Mouse (Mus musculus): ENCODE data around the gene Tcaf2. TPM values are rescaled to one million over a fixed set of nuclear protein-coding genes. Genes with fewer than 3 reads are reported as not detected.

Gene Tcaf2
- polyA plus RNA-seq, 1 experiment, result 4.4 TPM

DNA sequence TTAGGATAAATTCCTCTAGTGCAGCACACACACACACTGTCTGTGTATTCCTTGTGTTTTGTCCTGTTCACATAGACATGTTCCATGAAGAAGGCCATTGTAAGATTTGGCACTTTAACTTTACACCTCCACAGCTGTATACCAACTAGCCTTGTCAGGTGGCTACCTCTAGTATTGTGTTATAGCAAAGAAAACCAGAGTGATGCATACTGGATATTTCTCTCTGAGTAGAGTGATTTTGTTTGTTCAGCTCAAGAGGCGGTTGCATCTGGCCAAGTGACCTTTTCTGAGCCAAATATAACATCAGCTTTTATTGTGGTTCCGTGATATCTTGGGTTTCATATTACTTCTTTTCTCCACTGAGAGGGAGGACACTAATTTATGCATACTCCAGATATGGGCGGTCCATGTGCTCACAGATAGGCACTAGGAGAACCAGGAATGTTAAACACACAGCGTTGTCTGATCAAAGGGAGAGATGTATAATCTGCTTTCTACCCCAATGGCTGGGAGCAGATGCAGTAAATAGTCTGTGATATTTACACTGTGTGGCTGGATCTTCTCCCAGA lies 34.0 kb downstream of the Tcaf2 start:
- no peak overlapping the region for H3K4me3 ChIP-seq (ENCODE audit: low read depth, low read length)
- no peaks in the 10 kb centered on the region for H3K27me3 ChIP-seq (ENCODE audit: control insufficient read depth, insufficient read depth, low read length)
- no peak overlapping the region for H3K27ac ChIP-seq (ENCODE audit: insufficient read depth, low read depth, low read length)
- 13% methylated on average over 4 of the region's 4 CpGs for WGBS
- no peaks in the 10 kb centered on the region for H3K4me1 ChIP-seq (ENCODE audit: control insufficient read depth, insufficient read depth, insufficient read length, low read length)
- no peaks in the 10 kb centered on the region for H3K36me3 ChIP-seq (ENCODE audit: control insufficient read depth, insufficient read depth, low read length)
- TF ChIP-seq POLR2A (IDR thresholded peaks at IDR 0.05; ENCODE audit: low read depth, low read length) (no peak), CTCF (IDR thresholded peaks at IDR 0.05; ENCODE audit: extremely low read depth, insufficient read length, insufficient replicate concordance, low read depth, low read length) (no peak)

DNA sequence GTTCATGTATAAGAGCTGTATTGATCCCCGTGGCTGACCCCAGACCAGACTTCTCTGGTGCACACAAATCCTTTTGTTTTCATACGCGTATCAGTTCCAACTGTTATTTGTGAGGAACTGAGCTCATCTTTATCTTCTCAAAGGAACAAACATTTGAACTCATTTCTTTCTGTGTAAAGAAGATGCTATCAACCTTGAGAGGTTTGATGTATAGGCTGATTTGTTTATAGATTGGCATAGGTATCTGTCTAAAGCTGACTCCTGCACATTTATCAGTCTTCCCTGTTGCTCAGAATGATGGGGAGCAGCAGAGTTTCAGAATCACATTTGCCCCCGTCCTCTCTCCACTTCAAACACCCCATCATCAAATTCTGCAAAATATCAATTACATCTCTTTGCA lies 47.5 kb downstream of the Tcaf2 start, which contains the start of gene Tcaf3:
Gene Tcaf3 (minus strand): TSS at position 101 of the 400 bp plus-strand sequence.
- H3K4me3 ChIP-seq (ENCODE audit: low read depth, low read length), result no peak within 1 kb of the TSS
- no peak within 1 kb of the TSS for H3K27ac ChIP-seq (ENCODE audit: insufficient read depth, low read depth, low read length)
- H3K36me3 ChIP-seq (ENCODE audit: control insufficient read depth, insufficient read depth, low read length), result no peaks in the 10 kb centered on the region
- WGBS, result 84% methylated on average over 4 of the region's 4 CpGs
- H3K27me3 ChIP-seq (ENCODE audit: control insufficient read depth, insufficient read depth, low read length), result no peaks in the 10 kb centered on the region
- no peak for TF ChIP-seq CTCF (IDR thresholded peaks at IDR 0.05; ENCODE audit: extremely low read depth, insufficient read length, insufficient replicate concordance, low read depth, low read length)
- no peak for TF ChIP-seq POLR2A (IDR thresholded peaks at IDR 0.05; ENCODE audit: low read depth, low read length)
- H3K4me1 ChIP-seq (ENCODE audit: control insufficient read depth, insufficient read depth, insufficient read length, low read length), result no peaks in the 10 kb centered on the region

DNA sequence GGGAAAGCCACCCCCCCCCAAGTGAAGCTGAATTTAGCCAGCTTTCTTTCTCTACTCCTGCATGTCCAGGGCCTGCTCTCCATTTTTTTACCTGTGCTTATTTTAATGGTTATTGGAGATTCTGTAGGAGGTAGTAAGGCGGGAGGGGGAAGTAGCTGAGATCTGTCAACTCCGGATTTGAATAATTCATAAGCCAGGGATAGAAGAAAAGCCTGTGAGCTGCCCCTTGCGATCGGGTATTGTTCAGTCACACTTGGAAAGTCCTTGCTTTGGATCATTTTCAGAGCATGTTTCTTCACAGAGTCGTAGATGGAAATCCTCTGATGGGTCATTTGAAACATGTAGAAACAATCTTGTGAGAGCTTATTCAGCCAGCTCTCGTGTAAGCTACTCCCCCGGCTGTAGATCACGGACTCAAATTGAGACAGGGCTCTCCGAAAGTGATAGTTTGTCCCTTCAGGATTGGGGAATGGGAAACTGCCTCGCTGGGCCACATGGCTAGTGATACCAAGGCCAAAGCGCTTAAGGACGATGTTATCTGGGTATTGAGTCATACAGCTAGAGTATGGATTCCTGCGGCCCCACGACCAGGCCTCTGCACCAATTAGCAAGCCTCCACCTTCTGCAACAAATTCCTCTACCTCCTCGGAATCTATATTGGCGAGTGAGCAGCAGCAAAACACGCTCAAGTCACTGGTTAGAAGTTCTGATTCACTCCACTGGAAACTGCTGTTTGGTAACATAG lies 51.7 kb downstream of the Tcaf2 start:
- Histone ChIP-seq H3K27me3 (ENCODE audit: control insufficient read depth, insufficient read depth, low read length) (no peaks in the 10 kb centered on the region), H3K4me1 (ENCODE audit: control insufficient read depth, insufficient read depth, insufficient read length, low read length) (no peaks in the 10 kb centered on the region), H3K36me3 (ENCODE audit: control insufficient read depth, insufficient read depth, low read length) (no peaks in the 10 kb centered on the region), H3K4me3 (ENCODE audit: low read depth, low read length) (no peak overlapping the region), H3K27ac (ENCODE audit: insufficient read depth, low read depth, low read length) (no peak overlapping the region)
- 84% methylated on average over 17 of the region's 17 CpGs for WGBS
- TF ChIP-seq POLR2A (IDR thresholded peaks at IDR 0.05; ENCODE audit: low read depth, low read length) (no peak), CTCF (IDR thresholded peaks at IDR 0.05; ENCODE audit: extremely low read depth, insufficient read length, insufficient replicate concordance, low read depth, low read length) (no peak)

DNA sequence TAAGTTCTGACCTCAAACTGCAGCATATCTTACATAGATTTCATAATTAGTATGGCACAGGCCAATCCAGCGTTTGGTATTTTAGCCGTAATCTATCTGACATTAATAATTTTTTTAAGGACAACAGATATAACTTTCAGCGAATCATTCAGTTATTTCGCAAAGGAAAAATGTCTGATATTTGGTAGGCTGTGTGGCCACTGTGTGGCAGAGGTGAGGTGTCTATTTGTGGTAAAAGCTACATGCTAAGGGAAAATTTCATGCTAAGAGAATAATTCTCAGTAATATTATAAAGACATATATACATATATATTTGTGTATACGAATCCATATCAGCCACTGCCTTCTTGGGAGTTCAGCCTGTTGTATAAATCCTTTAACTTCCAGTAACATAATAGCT lies 58.5 kb downstream of the Tcaf2 start:
- TF ChIP-seq CTCF (IDR thresholded peaks at IDR 0.05; ENCODE audit: extremely low read depth, insufficient read length, insufficient replicate concordance, low read depth, low read length), result no peak
- TF ChIP-seq POLR2A (IDR thresholded peaks at IDR 0.05; ENCODE audit: low read depth, low read length), result no peak
- H3K4me3 ChIP-seq (ENCODE audit: low read depth, low read length), result no peak overlapping the region
- no peaks in the 10 kb centered on the region for H3K27me3 ChIP-seq (ENCODE audit: control insufficient read depth, insufficient read depth, low read length)
- H3K27ac ChIP-seq (ENCODE audit: insufficient read depth, low read depth, low read length), result no peak overlapping the region
- no peaks in the 10 kb centered on the region for H3K36me3 ChIP-seq (ENCODE audit: control insufficient read depth, insufficient read depth, low read length)
- 75% methylated on average over 5 of the region's 5 CpGs for WGBS
- no peaks in the 10 kb centered on the region for H3K4me1 ChIP-seq (ENCODE audit: control insufficient read depth, insufficient read depth, insufficient read length, low read length)

DNA sequence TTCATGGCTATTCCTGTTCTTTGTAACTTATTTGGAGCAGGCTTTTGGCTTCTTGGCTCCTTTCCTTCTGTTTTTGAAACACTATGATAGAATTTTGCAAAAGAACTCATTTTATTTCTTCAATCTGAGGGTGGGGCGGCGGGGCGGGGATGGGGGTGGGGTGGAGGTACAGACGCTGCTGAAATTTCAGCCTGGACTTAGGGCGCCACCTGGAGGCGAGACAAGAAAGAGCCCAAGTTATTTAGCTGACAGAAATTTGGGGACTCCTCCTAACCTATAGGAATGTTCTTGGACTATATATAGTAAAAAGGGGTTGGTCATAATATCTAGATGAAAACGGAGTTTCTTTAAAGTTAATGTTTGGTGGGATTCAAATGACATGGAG lies 61.6 kb downstream of the Tcaf2 start:
- H3K36me3 ChIP-seq (ENCODE audit: control insufficient read depth, insufficient read depth, low read length), result no peaks in the 10 kb centered on the region
- H3K4me3 ChIP-seq (ENCODE audit: low read depth, low read length), result no peak overlapping the region
- no peak overlapping the region for H3K27ac ChIP-seq (ENCODE audit: insufficient read depth, low read depth, low read length)
- 2% methylated on average over 7 of the region's 7 CpGs for WGBS
- no peaks in the 10 kb centered on the region for H3K27me3 ChIP-seq (ENCODE audit: control insufficient read depth, insufficient read depth, low read length)
- TF ChIP-seq CTCF (IDR thresholded peaks at IDR 0.05; ENCODE audit: extremely low read depth, insufficient read length, insufficient replicate concordance, low read depth, low read length), result peak; percentile 70; the same call in 1 of the 2 replicates
- no peak for TF ChIP-seq POLR2A (IDR thresholded peaks at IDR 0.05; ENCODE audit: low read depth, low read length)
- H3K4me1 ChIP-seq (ENCODE audit: control insufficient read depth, insufficient read depth, insufficient read length, low read length), result no peaks in the 10 kb centered on the region

DNA sequence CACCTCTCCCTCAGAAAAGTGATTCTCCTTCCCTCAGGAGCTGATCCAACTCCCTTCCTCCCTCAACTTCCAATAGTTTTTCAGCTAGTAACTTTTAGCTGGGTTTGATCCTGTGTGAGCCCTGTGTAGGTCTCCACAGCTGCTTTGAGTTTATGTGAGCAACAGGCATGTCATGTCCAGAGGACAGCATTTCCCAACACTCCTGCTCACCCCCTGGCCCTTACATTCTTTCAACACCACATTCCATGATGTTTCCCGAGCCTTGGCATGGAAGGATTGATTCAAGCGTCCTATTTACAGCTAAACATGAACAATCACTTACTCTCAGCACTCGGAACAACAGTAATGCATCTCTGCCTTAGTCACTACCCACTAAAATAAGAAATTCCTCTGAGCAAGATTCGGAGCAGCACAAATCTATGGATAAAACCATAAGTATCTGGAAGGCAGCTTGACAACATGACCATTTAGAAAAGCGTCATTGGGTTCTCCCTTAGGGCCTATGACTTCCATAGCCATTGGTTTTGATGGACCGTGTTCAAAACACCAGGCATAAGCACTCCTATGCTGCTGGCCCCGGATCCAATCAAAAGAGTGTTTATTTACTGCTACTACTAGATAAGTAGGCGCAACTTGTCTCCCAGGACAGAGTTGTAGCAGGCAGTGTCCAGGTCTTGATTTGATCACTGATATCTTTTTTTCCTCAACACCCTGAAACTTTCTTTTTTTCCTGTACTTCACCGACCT lies 62.1 kb downstream of the Tcaf2 start:
- H3K4me1 ChIP-seq (ENCODE audit: control insufficient read depth, insufficient read depth, insufficient read length, low read length), result no peaks in the 10 kb centered on the region
- TF ChIP-seq CTCF (IDR thresholded peaks at IDR 0.05; ENCODE audit: extremely low read depth, insufficient read length, insufficient replicate concordance, low read depth, low read length) (no peak), POLR2A (IDR thresholded peaks at IDR 0.05; ENCODE audit: low read depth, low read length) (no peak)
- no peak overlapping the region for H3K27ac ChIP-seq (ENCODE audit: insufficient read depth, low read depth, low read length)
- H3K36me3 ChIP-seq (ENCODE audit: control insufficient read depth, insufficient read depth, low read length), result no peaks in the 10 kb centered on the region
- no peak overlapping the region for H3K4me3 ChIP-seq (ENCODE audit: low read depth, low read length)
- no peaks in the 10 kb centered on the region for H3K27me3 ChIP-seq (ENCODE audit: control insufficient read depth, insufficient read depth, low read length)
- WGBS, result 50% methylated on average over 9 of the region's 9 CpGs

DNA sequence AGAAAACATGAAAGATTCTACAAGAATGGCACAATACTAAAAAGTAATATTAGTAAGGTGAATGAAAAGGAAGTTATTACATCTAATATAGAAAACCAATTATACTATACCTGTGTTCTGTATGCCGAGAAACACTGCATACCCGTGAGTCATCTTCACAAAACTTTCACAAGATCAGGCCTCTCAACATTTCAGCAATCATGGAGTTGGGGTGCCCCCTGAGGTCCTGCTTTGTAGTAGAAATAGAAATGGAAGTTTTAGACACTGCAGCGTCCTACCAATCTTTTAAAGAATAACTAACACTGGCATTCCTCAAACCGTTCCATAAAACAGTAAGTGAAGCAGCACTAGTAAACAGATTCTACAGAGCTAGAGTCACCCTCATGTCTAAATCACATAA lies 66.4 kb downstream of the Tcaf2 start:
- H3K4me1 ChIP-seq (ENCODE audit: control insufficient read depth, insufficient read depth, insufficient read length, low read length), result no peaks in the 10 kb centered on the region
- no peak overlapping the region for H3K27ac ChIP-seq (ENCODE audit: insufficient read depth, low read depth, low read length)
- TF ChIP-seq CTCF (IDR thresholded peaks at IDR 0.05; ENCODE audit: extremely low read depth, insufficient read length, insufficient replicate concordance, low read depth, low read length) (no peak), POLR2A (IDR thresholded peaks at IDR 0.05; ENCODE audit: low read depth, low read length) (no peak)
- no peak overlapping the region for H3K4me3 ChIP-seq (ENCODE audit: low read depth, low read length)
- no peaks in the 10 kb centered on the region for H3K27me3 ChIP-seq (ENCODE audit: control insufficient read depth, insufficient read depth, low read length)
- no peaks in the 10 kb centered on the region for H3K36me3 ChIP-seq (ENCODE audit: control insufficient read depth, insufficient read depth, low read length)
- 53% methylated on average over 4 of the region's 4 CpGs for WGBS

Data from small intestine, adult 2 months (tissue).